Mouse (Mus musculus) neural tube, embryonic 11.5 days (tissue): ENCODE data around the gene Tmprss9. TPM values are rescaled to one million over a fixed set of nuclear protein-coding genes. Genes with fewer than 3 reads are reported as not detected.
"Not testable (repeated sequence)": the region's sequence is repeated elsewhere in the genome, so short reads cannot be mapped to it uniquely, and the experiment has no call there.

ENCODE experiments used
- ATAC-seq: fragments of 200-750 bp; cut with Nextera tagmentation; 2 replicates; pipeline ENCODE4 v1.8.0; 2017; ENCODE audit warnings: moderate number of reproducible peaks, mild to moderate bottlenecking, moderate TSS enrichment, moderate library complexity; ENCODE audit not compliant: insufficient read depth, low FRiP score, low TSS enrichment
- DNase-seq: peaks from one replicate; pipeline ENCODE4 v3.0.0-alpha.2; 2015; ENCODE audit warnings: low spot score
- H3K27ac ChIP-seq: fragments of 300-500 bp; sonication (generic); 2 replicates; pipeline ENCODE4 v1.5.1; 2014; ENCODE audit warnings: low read depth, mild to moderate bottlenecking, low read length
- H3K27me3 ChIP-seq: fragments of 300-500 bp; sonication (generic); 2 replicates; pipeline ENCODE4 v1.6.1; 2014; ENCODE audit warnings: mild to moderate bottlenecking, low read length, mixed read lengths; ENCODE audit not compliant: control insufficient read depth, insufficient read depth
- H3K36me3 ChIP-seq: fragments of 300-500 bp; sonication (generic); 2 replicates; pipeline ENCODE4 v1.6.1; 2014; ENCODE audit warnings: mild to moderate bottlenecking, low read length, moderate library complexity, mixed read lengths; ENCODE audit not compliant: control insufficient read depth, insufficient read depth
- H3K4me1 ChIP-seq: fragments of 300-500 bp; sonication (generic); 2 replicates; pipeline ENCODE4 v1.6.1; 2014; ENCODE audit warnings: low read length, mixed read lengths; ENCODE audit not compliant: control insufficient read depth, insufficient read depth
- H3K4me2 ChIP-seq: fragments of 300-500 bp; sonication (generic); 2 replicates; pipeline ENCODE4 v1.6.1; 2014; ENCODE audit warnings: low read depth, mild to moderate bottlenecking, moderate library complexity
- H3K4me3 ChIP-seq: fragments of 300-500 bp; sonication (generic); 2 replicates; pipeline ENCODE4 v1.5.1; 2014; ENCODE audit warnings: low read depth, low read length
- H3K9ac ChIP-seq: fragments of 300-500 bp; sonication (generic); 2 replicates; pipeline ENCODE4 v1.6.1; 2014; ENCODE audit warnings: mild to moderate bottlenecking, low read length
- H3K9me3 ChIP-seq: fragments of 300-500 bp; sonication (generic); 2 replicates; pipeline ENCODE4 v1.6.1; 2016; ENCODE audit warnings: low read length; ENCODE audit not compliant: control insufficient read depth
- WGBS: fragments of 180-500 bp; shearing (Covaris S2); extraction: QIAGEN DNeasy Blood & Tissue Kit; methylation state at CpG from one replicate; pipeline ENCODE4 v1.1.7; 2014; 5-methylcytosine and 5-hydroxymethylcytosine counted together
- polyA plus RNA-seq: library from polyadenylated mRNA; unstranded; fragments of >200 nt; fragmentation: Nextera tagmentation; extraction: Ambion mirVana; gene quantifications from 2 replicates; pipeline ENCODE4 v1.2.1, GENCODE M21; 2014

Tmprss9 gene
- polyA plus RNA-seq, 1 experiment from 2014 or later: 0.08 TPM

GRCm38 (mm10) chr10:80827870-80828420, 43.7 kb upstream of the Tmprss9 start:
- 84% methylated on average over 9 of the region's 10 CpGs for WGBS
- Histone ChIP-seq H3K9ac (peak overlapping the region; percentile 92), H3K36me3 (peaks cover 4% of the 10 kb centered on the region), H3K27me3 (no peaks in the 10 kb centered on the region), H3K4me3 (peak overlapping the region; percentile 81), H3K9me3 (no peaks in the 10 kb centered on the region), H3K4me2 (peak overlapping the region; percentile 96), H3K4me1 (peaks cover 16% of the 10 kb centered on the region), H3K27ac (no peak overlapping the region)
- DNase-seq (no peak), ATAC-seq (no peak)

DNA sequence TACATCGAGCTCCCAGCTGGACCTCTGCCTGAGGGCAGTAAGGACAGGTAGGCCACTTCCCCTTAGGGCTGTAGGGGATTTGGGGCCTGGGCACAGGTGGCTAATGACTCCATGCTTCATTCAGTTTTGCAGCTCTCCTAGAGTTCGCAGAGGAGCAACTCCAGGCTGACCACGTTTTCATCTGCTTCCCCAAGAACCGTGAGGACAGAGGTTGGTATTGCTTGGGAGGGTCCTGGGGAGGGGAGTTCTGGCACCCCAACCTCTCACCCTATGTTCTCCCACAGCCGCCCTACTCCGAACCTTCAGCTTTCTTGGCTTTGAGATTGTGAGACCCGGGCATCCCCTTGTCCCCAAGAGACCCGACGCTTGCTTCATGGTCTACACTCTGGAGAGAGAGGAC, 43.1 kb upstream of the Tmprss9 start:
- H3K4me1 ChIP-seq: peaks cover 16% of the 10 kb centered on the region
- H3K9ac ChIP-seq, H3K27me3 ChIP-seq, H3K9me3 ChIP-seq, ATAC-seq, H3K36me3 ChIP-seq, DNase-seq, H3K27ac ChIP-seq, H3K4me2 ChIP-seq: not testable (repeated sequence)
- WGBS: 90% methylated on average over 9 of the region's 9 CpGs
- 0 out of 2 replicates have a peak overlapping the region, but pooled peaks have one; percentile 0 for H3K4me3 ChIP-seq

GRCm38 (mm10) chr10:80829359-80830278, 42.0 kb upstream of the Tmprss9 start:
- Histone ChIP-seq H3K4me2 (0 out of 2 replicates have a peak overlapping the region, but pooled peaks have one; percentile 1), H3K27me3 (peaks cover 13% of the 10 kb centered on the region), H3K4me3 (no peak overlapping the region), H3K9ac (no peak overlapping the region), H3K9me3 (no peaks in the 10 kb centered on the region), H3K27ac (no peak overlapping the region), H3K36me3 (peaks cover 4% of the 10 kb centered on the region), H3K4me1 (peaks cover 16% of the 10 kb centered on the region)
- DNase-seq (no peak), ATAC-seq (no peak)
- WGBS: 77% methylated on average over 1 of the region's 1 CpGs

- Histone ChIP-seq H3K27ac (no peak overlapping the region), H3K4me1 (peaks cover 16% of the 10 kb centered on the region), H3K36me3 (peaks cover 4% of the 10 kb centered on the region), H3K9me3 (no peaks in the 10 kb centered on the region), H3K9ac (no peak overlapping the region), H3K4me2 (peak overlapping the region; percentile 5; the same call in 1 of the 2 replicates), H3K27me3 (peaks cover 26% of the 10 kb centered on the region), H3K4me3 (no peak overlapping the region)
- DNase-seq (peak; percentile 72), ATAC-seq (no peak)
- WGBS: 4% methylated on average over 9 of the region's 9 CpGs
These were observed 40.5 kb upstream of the Tmprss9 start for GRCm38 (mm10) chr10:80831136-80831535.

DNA sequence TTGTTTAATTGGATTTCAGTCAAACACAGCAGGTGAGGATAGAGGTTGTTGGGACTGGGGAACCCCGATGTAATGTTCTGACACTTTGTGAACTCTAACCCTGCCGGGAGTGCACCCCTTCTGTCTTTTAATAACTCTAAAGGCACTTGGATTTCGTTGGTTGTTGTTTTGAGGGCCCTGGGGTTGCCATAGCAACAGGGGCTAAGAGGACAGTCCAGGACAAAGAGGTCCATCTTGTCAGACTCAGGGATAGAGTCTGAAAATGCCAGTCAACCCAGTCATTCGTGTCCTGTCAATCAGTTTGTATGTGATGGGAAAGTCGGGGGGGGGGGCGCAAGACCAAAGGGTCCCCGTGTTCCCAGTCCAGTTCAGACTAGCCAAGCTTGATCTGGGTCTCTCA, 38.8 kb upstream of the Tmprss9 start:
- Histone ChIP-seq H3K9ac (no peak overlapping the region), H3K4me2 (no peak overlapping the region), H3K4me3 (no peak overlapping the region), H3K9me3 (no peaks in the 10 kb centered on the region), H3K27me3 (peaks cover 29% of the 10 kb centered on the region), H3K27ac (no peak overlapping the region), H3K4me1 (peaks cover 10% of the 10 kb centered on the region), H3K36me3 (peaks cover 4% of the 10 kb centered on the region)
- DNase-seq (no peak), ATAC-seq (no peak)
- 65% methylated on average over 7 of the region's 7 CpGs for WGBS

DNA sequence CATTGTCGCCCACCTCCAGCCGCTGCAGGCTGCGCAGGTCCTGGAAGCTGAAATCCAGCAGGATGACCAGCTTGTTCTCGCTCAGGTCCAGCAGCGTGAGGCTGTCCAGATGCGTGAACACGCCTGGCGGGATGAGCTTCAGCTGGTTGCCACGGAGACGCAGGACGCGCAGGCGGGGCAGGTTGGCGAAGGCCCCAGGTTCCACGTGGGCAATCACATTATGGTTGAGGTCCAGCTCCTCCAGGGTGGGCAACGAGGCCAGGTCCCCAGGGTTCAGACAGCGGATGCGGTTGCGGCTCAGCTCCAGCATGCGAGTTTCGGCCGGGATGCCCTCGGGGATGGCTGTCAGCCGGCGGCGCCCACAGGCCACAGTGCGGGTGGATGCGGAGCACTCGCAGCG, 36.0 kb upstream of the Tmprss9 start:
- H3K9ac ChIP-seq: no peak overlapping the region
- no peak overlapping the region for H3K27ac ChIP-seq
- no peaks in the 10 kb centered on the region for H3K9me3 ChIP-seq
- DNase-seq (no peak), ATAC-seq (no peak)
- no peaks in the 10 kb centered on the region for H3K36me3 ChIP-seq
- peaks cover 29% of the 10 kb centered on the region for H3K27me3 ChIP-seq
- no peak overlapping the region for H3K4me2 ChIP-seq
- peaks cover 7% of the 10 kb centered on the region; the same call in 1 of the 2 replicates for H3K4me1 ChIP-seq
- WGBS: 53% methylated on average over 30 of the region's 30 CpGs
- H3K4me3 ChIP-seq: 0 out of 2 replicates have a peak overlapping the region, but pooled peaks have one; percentile 3

- Histone ChIP-seq H3K9me3 (no peaks in the 10 kb centered on the region), H3K27me3 (peaks cover 29% of the 10 kb centered on the region), H3K4me2 (no peak overlapping the region), H3K27ac (no peak overlapping the region), H3K4me1 (no peaks in the 10 kb centered on the region), H3K36me3 (no peaks in the 10 kb centered on the region), H3K4me3 (no peak overlapping the region), H3K9ac (no peak overlapping the region)
- WGBS: 48% methylated on average over 7 of the region's 7 CpGs
- DNase-seq (no peak), ATAC-seq (no peak)
These were observed 34.7 kb upstream of the Tmprss9 start for GRCm38 (mm10) chr10:80836949-80837379.

DNA sequence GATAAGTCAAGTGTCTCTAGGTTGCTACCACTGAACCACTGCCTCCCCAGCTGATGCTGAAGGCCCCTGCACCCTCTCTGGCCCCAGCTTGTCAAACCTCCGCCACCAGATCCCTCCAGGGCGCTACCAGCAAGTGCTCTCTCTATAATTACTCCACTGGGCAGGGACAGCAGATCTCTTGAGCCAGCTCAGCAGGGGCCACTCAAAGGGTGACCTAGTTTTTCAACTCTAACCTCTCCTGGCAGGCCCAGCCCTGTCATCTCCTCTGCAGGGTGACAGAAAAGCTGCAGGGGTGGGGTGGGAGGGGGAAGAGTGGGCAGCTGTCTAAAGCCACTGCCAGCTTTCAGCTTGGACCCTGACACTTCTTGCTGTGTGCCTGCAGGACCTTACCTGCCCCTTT, 33.8 kb upstream of the Tmprss9 start:
- ATAC-seq: no peak
- Histone ChIP-seq H3K9ac (no peak overlapping the region), H3K27me3 (peaks cover 37% of the 10 kb centered on the region), H3K4me1 (no peaks in the 10 kb centered on the region), H3K9me3 (no peaks in the 10 kb centered on the region), H3K4me2 (no peak overlapping the region), H3K4me3 (no peak overlapping the region), H3K36me3 (no peaks in the 10 kb centered on the region), H3K27ac (no peak overlapping the region)
- DNase-seq: no peak
- WGBS: 14% methylated on average over 2 of the region's 2 CpGs
